Comparison of ENCODE assay signal across 11 mouse cellular contexts in genomic region chr5:96036125-96036672, GRCm38 (mm10).
DNase-seq lines count a peak whose midpoint lies in the region; ATAC-seq and TF ChIP-seq lines count a peak whose summit lies in the region.
"Had no signal": no experiment of that assay in that cellular context is flagged by ENCODE, and none has a peak within 500 bp of the region (broad histone marks: within the 10 kb centered on the region; RNA-seq: fewer than 3 reads in every experiment).

No protein-coding gene starts in this region.

- TF ChIP-seq CTCF in heart, postnatal 0 days (IDR thresholded peaks at IDR 0.05; ENCODE audit: low read depth): peak; percentile 37

- ATAC-seq in heart, postnatal 0 days (ENCODE audit: insufficient read depth, low read depth): no peak
- no peak for ATAC-seq in heart, embryonic 11.5 days (replicated peaks; ENCODE audit: insufficient number of reproducible peaks, low FRiP score, low TSS enrichment)
- no peak for ATAC-seq in limb, embryonic 11.5 days (ENCODE audit: insufficient number of reproducible peaks, low FRiP score, low TSS enrichment, low read depth)
- ATAC-seq in embryonic facial prominence, embryonic 15.5 days (ENCODE audit: insufficient number of reproducible peaks, low FRiP score, low TSS enrichment, low read depth): 0 out of 2 replicates have a peak, but pooled peaks have one; percentile 36

- no peak overlapping the region for H3K4me3 ChIP-seq in heart, postnatal 0 days (ENCODE audit: low read depth, low read length)
- H3K4me3 ChIP-seq in heart, embryonic 11.5 days (ENCODE audit: low read depth, low read length): no peak overlapping the region
- H3K4me3 ChIP-seq in limb, embryonic 11.5 days (ENCODE audit: low read depth, low read length): no peak overlapping the region
- H3K4me3 ChIP-seq in limb, embryonic 10.5 days: no peak overlapping the region
- no peak overlapping the region for H3K4me3 ChIP-seq in embryonic facial prominence, embryonic 15.5 days (replicated peaks)
- H3K4me3 ChIP-seq: forebrain, embryonic 10.5 days had no signal

- no peaks in the 10 kb centered on the region for H3K4me1 ChIP-seq in heart, postnatal 0 days (ENCODE audit: control insufficient read depth, insufficient read depth)
- peaks cover 2% of the 10 kb centered on the region; the same call in 1 of the 2 replicates for H3K4me1 ChIP-seq in heart, embryonic 11.5 days (ENCODE audit: control insufficient read depth, insufficient read depth, low read length)
- no peaks in the 10 kb centered on the region for H3K4me1 ChIP-seq in limb, embryonic 11.5 days (ENCODE audit: control insufficient read depth, insufficient read depth, low read length)
- H3K4me1 ChIP-seq in limb, embryonic 10.5 days: no peaks in the 10 kb centered on the region
- 0 out of 2 replicates have a peak, but pooled peaks cover 3% of the 10 kb centered on the region for H3K4me1 ChIP-seq in embryonic facial prominence, embryonic 15.5 days
- H3K4me1 ChIP-seq: forebrain, embryonic 10.5 days had no signal

- DNase-seq in heart, postnatal 0 days (ENCODE audit: low spot score): peak; percentile 21
- peak; percentile 16 for DNase-seq in limb, embryonic 11.5 days (ENCODE audit: low spot score)
- DNase-seq in limb, embryonic 10.5 days (ENCODE audit: low spot score): no peak
- peak; percentile 9 for DNase-seq in NIH3T3 (ENCODE audit: low read depth)
- no peak for DNase-seq in cerebellum, postnatal 4 days (ENCODE audit: low spot score in 2 of 2)
- DNase-seq: cerebellum, postnatal 14 days; kidney, adult 9 months; thymus, adult 2 months had no signal

- no peak overlapping the region for H3K4me2 ChIP-seq in heart, postnatal 0 days (ENCODE audit: low read depth, low read length)
- H3K4me2 ChIP-seq in heart, embryonic 11.5 days: no peak overlapping the region
- no peak overlapping the region for H3K4me2 ChIP-seq in limb, embryonic 11.5 days (ENCODE audit: low read depth, severe bottlenecking)
- no peak overlapping the region for H3K4me2 ChIP-seq in embryonic facial prominence, embryonic 15.5 days (replicated peaks)

- WGBS in heart, postnatal 0 days: 50% methylated on average over 7 of the region's 7 CpGs
- 57% methylated on average over 7 of the region's 7 CpGs for WGBS in heart, embryonic 11.5 days (ENCODE audit: insufficient replicate concordance)
- 75% methylated on average over 7 of the region's 7 CpGs for WGBS in limb, embryonic 11.5 days
- 77% methylated on average over 7 of the region's 7 CpGs for WGBS in limb, embryonic 10.5 days
- WGBS in embryonic facial prominence, embryonic 15.5 days: 54% methylated on average over 7 of the region's 7 CpGs

- no peak overlapping the region for H3K27ac ChIP-seq in heart, postnatal 0 days (ENCODE audit: low read depth)
- H3K27ac ChIP-seq in heart, embryonic 11.5 days (ENCODE audit: low read depth, low read length): no peak overlapping the region
- no peak overlapping the region for H3K27ac ChIP-seq in limb, embryonic 11.5 days (replicated peaks; ENCODE audit: low read depth, low read length)
- H3K27ac ChIP-seq in limb, embryonic 10.5 days: no peak overlapping the region
- no peak overlapping the region for H3K27ac ChIP-seq in embryonic facial prominence, embryonic 15.5 days (replicated peaks)
- H3K27ac ChIP-seq: forebrain, embryonic 10.5 days had no signal

- no peaks in the 10 kb centered on the region for H3K9me3 ChIP-seq in heart, postnatal 0 days (replicated peaks; ENCODE audit: control insufficient read depth, low read length)
- no peaks in the 10 kb centered on the region for H3K9me3 ChIP-seq in heart, embryonic 11.5 days (replicated peaks; ENCODE audit: control insufficient read depth, low read length)
- H3K9me3 ChIP-seq in limb, embryonic 11.5 days (ENCODE audit: control insufficient read depth, low read length): no peaks in the 10 kb centered on the region
- H3K9me3 ChIP-seq in limb, embryonic 10.5 days (replicated peaks): no peaks in the 10 kb centered on the region
- H3K9me3 ChIP-seq in embryonic facial prominence, embryonic 15.5 days (replicated peaks): no peaks in the 10 kb centered on the region
- H3K9me3 ChIP-seq: forebrain, embryonic 10.5 days had no signal

- H3K9ac ChIP-seq in heart, postnatal 0 days (replicated peaks; ENCODE audit: low read depth, low read length): no peak overlapping the region
- no peak overlapping the region for H3K9ac ChIP-seq in heart, embryonic 11.5 days (ENCODE audit: low read depth, low read length)
- H3K9ac ChIP-seq in limb, embryonic 11.5 days (ENCODE audit: low read length): no peak overlapping the region
- no peak overlapping the region for H3K9ac ChIP-seq in embryonic facial prominence, embryonic 15.5 days

- no peaks in the 10 kb centered on the region for H3K27me3 ChIP-seq in heart, postnatal 0 days (ENCODE audit: control insufficient read depth, insufficient read depth, low read length)
- H3K27me3 ChIP-seq in heart, embryonic 11.5 days (ENCODE audit: control insufficient read depth, insufficient read depth, low read length): no peaks in the 10 kb centered on the region
- no peaks in the 10 kb centered on the region for H3K27me3 ChIP-seq in limb, embryonic 11.5 days (ENCODE audit: control insufficient read depth, insufficient read depth, low read length)
- no peaks in the 10 kb centered on the region for H3K27me3 ChIP-seq in limb, embryonic 10.5 days (ENCODE audit: low read depth, poor library complexity, severe bottlenecking)
- no peaks in the 10 kb centered on the region for H3K27me3 ChIP-seq in embryonic facial prominence, embryonic 15.5 days

- no peaks in the 10 kb centered on the region for H3K36me3 ChIP-seq in heart, postnatal 0 days (replicated peaks; ENCODE audit: control insufficient read depth, insufficient read depth, low read length)
- no peaks in the 10 kb centered on the region for H3K36me3 ChIP-seq in heart, embryonic 11.5 days (ENCODE audit: control insufficient read depth, insufficient read depth, low read length)
- H3K36me3 ChIP-seq in limb, embryonic 11.5 days (ENCODE audit: control insufficient read depth, insufficient read depth, low read length): no peaks in the 10 kb centered on the region
- no peaks in the 10 kb centered on the region for H3K36me3 ChIP-seq in limb, embryonic 10.5 days
- H3K36me3 ChIP-seq in embryonic facial prominence, embryonic 15.5 days: no peaks in the 10 kb centered on the region
- H3K36me3 ChIP-seq: forebrain, embryonic 10.5 days had no signal

- TF ChIP-seq EP300 in heart, postnatal 0 days (IDR thresholded peaks at IDR 0.05; ENCODE audit: low read depth): no peak

Comparison
In these comparisons a context has a peak if more than half of its experiments do, and no peak if none do; other contexts are left out.
1. DNase-seq: peak in heart, postnatal 0 days (single experiment), limb, embryonic 11.5 days (single experiment) and NIH3T3 (single experiment); none in limb, embryonic 10.5 days (single experiment) and cerebellum, postnatal 4 days (0 of 2).